Mouse (Mus musculus) liver, embryonic 16.5 days (tissue): ENCODE data around the gene E2f2. TPM values are rescaled to one million over a fixed set of nuclear protein-coding genes. Genes with fewer than 3 reads are reported as not detected.
A peak's percentile ranks its signal among the peaks of the same experiment; 100 is the strongest.

Experiments
- ATAC-seq: fragments of 200-750 bp; cut with Nextera tagmentation; 2 replicates; pipeline ENCODE4 v1.8.0; 2017; ENCODE audit warnings: low read depth, mild to moderate bottlenecking, moderate number of reproducible peaks, moderate library complexity
- H3K27ac ChIP-seq: fragments of 300-500 bp; sonication (generic); 2 replicates; pipeline ENCODE4 v1.5.1; 2014; ENCODE audit warnings: mild to moderate bottlenecking, low read length
- H3K27me3 ChIP-seq: fragments of 300-500 bp; sonication (generic); 2 replicates; pipeline ENCODE4 v1.6.1; 2014; ENCODE audit warnings: low read depth, low read length, mixed read lengths; ENCODE audit not compliant: control insufficient read depth, insufficient read depth
- H3K36me3 ChIP-seq: fragments of 300-500 bp; sonication (generic); 2 replicates; pipeline ENCODE4 v1.6.1; 2014; ENCODE audit warnings: mild to moderate bottlenecking; ENCODE audit not compliant: control insufficient read depth, insufficient read depth
- H3K4me1 ChIP-seq: fragments of 300-500 bp; sonication (generic); 2 replicates; pipeline ENCODE4 v1.6.1; 2014; ENCODE audit warnings: low read depth, low read length, mixed read lengths; ENCODE audit not compliant: control insufficient read depth
- H3K4me2 ChIP-seq: fragments of 300-500 bp; sonication (generic); 2 replicates; pipeline ENCODE4 v1.6.1; 2014; ENCODE audit warnings: low read depth, low read length, mixed read lengths
- H3K4me3 ChIP-seq: fragments of 300-500 bp; sonication (generic); 2 replicates; pipeline ENCODE4 v1.5.1; 2014; ENCODE audit warnings: low read depth, mild to moderate bottlenecking, low read length
- H3K9ac ChIP-seq: fragments of 300-500 bp; sonication (generic); 2 replicates; pipeline ENCODE4 v1.6.1; 2014; ENCODE audit warnings: low read depth, low read length
- H3K9me3 ChIP-seq: fragments of 300-500 bp; sonication (generic); replicated peaks from 2 replicates; pipeline ENCODE4 v1.6.1; 2016; ENCODE audit warnings: low read length; ENCODE audit not compliant: control insufficient read depth
- WGBS: fragments of 180-500 bp; shearing (Covaris S2); extraction: QIAGEN DNeasy Blood & Tissue Kit; methylation state at CpG from one replicate; pipeline ENCODE4 v1.1.7; 2014; ENCODE audit not compliant: insufficient replicate concordance; 5-methylcytosine and 5-hydroxymethylcytosine counted together
- polyA plus RNA-seq: library from polyadenylated mRNA; unstranded; fragments of >200 nt; fragmentation: Nextera tagmentation; extraction: Ambion mirVana; gene quantifications from 2 replicates; pipeline ENCODE4 v1.2.1, GENCODE M21; 2015

Gene E2f2
- polyA plus RNA-seq, 1 experiment from 2014 or later: 93.6 TPM

DNA sequence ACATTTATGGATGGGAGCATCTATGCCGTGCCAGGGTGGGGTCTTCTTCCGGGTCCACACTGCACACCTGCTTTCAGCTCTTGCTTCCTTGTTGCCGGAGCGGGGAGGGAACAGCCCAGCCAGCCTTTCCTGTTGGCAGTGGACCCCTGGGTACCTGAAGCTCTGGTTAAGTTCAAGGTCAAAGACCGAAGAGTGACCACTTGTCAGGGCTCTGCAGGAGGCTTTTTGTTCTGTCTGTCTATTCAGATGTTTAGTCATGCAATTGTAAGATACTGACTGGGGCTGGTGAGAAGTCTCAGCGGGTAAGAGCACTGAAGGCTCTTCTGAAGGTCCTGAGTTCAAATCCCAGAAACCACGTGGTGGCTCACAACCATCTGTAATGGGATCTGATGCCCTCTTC is 26.7 kb downstream of the E2f2 start:
- Histone ChIP-seq H3K27ac (peak overlapping the region; percentile 33; the same call in 1 of the 2 replicates), H3K9ac (no peak overlapping the region), H3K9me3 (no peaks in the 10 kb centered on the region), H3K4me2 (no peak overlapping the region), H3K27me3 (peaks cover 9% of the 10 kb centered on the region), H3K36me3 (peaks cover 22% of the 10 kb centered on the region), H3K4me1 (no peaks in the 10 kb centered on the region; the same call in 1 of the 2 replicates), H3K4me3 (no peak overlapping the region)
- ATAC-seq: no peak
- 76% methylated on average over 7 of the region's 7 CpGs for WGBS

DNA sequence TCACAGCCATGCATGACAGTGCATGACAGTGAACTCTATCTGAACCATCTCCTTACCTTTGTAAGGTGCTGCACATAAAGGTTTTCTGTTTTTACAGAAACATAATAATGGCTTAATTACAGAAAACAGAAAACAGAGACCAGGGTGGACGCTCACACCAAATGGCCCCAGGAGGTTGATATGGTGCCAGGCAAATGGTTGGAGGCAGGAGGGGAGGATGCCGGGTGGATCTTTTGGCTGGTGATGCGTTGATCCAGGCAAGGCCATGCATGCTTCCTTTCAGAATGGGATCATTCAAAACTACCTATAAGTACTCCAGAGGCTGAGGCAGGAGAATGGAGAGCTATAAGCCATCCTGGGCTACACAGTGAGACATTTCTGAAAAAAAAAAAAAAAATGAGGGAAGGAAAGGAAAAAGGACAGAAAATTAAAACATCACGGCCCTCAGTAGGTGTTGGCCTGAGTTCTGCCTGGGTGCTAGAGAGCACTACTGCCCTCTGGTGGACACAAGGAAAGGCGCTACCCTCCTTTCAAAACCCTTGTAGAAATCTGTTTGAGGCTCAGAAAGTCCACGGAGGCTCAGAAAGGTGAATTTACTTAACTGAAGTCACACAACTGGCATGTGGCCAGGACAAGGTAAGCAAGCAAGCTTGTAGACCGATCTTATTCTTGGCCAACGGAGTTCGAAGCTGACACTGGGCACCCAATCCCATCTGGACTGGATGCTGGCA is 27.5 kb downstream of the E2f2 start:
- 0 out of 2 replicates have a peak, but pooled peaks have one; percentile 39 for ATAC-seq

DNA sequence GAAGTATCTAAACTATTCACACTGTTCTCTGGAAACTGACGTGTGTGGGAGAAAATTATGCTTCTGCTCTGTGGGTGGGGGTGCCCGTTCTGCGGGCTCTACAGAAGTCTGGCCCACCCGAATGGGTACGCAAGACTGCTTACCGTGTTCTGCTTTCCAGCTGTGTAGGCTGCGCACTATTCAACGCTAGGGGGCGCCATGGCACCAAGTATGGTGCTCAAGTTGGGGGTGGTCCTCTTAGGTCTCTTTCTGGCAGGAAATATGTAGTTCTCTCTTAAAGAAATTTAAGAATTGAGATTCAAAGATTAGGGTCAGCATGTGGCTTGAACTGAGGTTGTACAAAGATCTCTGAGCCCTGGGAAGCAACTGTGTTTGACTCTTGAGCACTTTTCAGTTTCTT is 30.3 kb downstream of the E2f2 start:
- Histone ChIP-seq H3K36me3 (no peaks in the 10 kb centered on the region), H3K4me2 (no peak overlapping the region), H3K27ac (no peak overlapping the region), H3K9ac (no peak overlapping the region), H3K4me3 (no peak overlapping the region), H3K9me3 (no peaks in the 10 kb centered on the region), H3K4me1 (peaks cover 16% of the 10 kb centered on the region), H3K27me3 (peaks cover 33% of the 10 kb centered on the region)
- no peak for ATAC-seq
- 4% methylated on average over 9 of the region's 9 CpGs for WGBS

More for the DNA sequence above, 27.5 kb downstream of the E2f2 start:
- H3K4me1 ChIP-seq: no peaks in the 10 kb centered on the region; the same call in 1 of the 2 replicates
- H3K9ac ChIP-seq: no peak overlapping the region
- 29% methylated on average over 9 of the region's 9 CpGs for WGBS
- H3K36me3 ChIP-seq: peaks cover 13% of the 10 kb centered on the region
- peaks cover 17% of the 10 kb centered on the region for H3K27me3 ChIP-seq
- H3K4me3 ChIP-seq: no peak overlapping the region
- H3K27ac ChIP-seq: no peak overlapping the region
- no peaks in the 10 kb centered on the region for H3K9me3 ChIP-seq
- no peak overlapping the region for H3K4me2 ChIP-seq

DNA sequence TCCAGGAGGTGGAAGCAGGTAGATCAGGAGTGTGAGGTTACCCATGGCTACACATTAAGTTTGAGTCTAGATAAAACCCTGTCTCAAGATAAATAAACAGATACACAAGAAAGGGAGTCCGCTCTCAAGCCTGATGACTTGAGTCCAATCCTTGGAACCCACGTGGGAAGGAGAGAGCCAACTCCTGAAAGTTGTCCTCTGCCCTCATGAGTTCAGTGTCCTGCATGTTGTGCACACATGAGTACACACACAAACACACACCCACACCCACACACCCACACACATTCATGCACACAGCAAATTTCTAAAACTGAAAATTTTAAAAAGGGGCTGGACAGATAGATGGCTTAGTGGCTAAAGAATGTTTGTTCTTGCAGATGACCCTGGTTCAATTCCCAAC is 32.6 kb downstream of the E2f2 start:
- peaks cover 16% of the 10 kb centered on the region for H3K4me1 ChIP-seq
- H3K36me3 ChIP-seq: no peaks in the 10 kb centered on the region
- H3K4me2 ChIP-seq: no peak overlapping the region
- no peak overlapping the region for H3K9ac ChIP-seq
- no peak for ATAC-seq
- H3K4me3 ChIP-seq: no peak overlapping the region
- H3K27me3 ChIP-seq: peaks cover 49% of the 10 kb centered on the region
- H3K9me3 ChIP-seq: no peaks in the 10 kb centered on the region
- WGBS: 69% methylated on average over 2 of the region's 2 CpGs
- H3K27ac ChIP-seq: no peak overlapping the region

GRCm38 (mm10) chr4:136206033-136206893 is 34.1 kb downstream of the E2f2 start, which contains the start of gene Asap3:
Gene Asap3, plus strand, starts transcription at chr4:136206365.
- peaks cover 49% of the 10 kb centered on the region for H3K27me3 ChIP-seq
- H3K4me2 ChIP-seq: peak within 1 kb of the TSS; percentile 96
- H3K4me3 ChIP-seq: peak within 1 kb of the TSS; percentile 65
- peaks cover 16% of the 10 kb centered on the region for H3K4me1 ChIP-seq
- H3K36me3 ChIP-seq: no peaks in the 10 kb centered on the region
- peak; percentile 89 for ATAC-seq
- H3K9ac ChIP-seq: peak within 1 kb of the TSS; percentile 66
- under 1% methylated on average over 50 of the region's 54 CpGs for WGBS
- H3K27ac ChIP-seq: peak within 1 kb of the TSS; percentile 46; the same call in 1 of the 2 replicates
- no peaks in the 10 kb centered on the region for H3K9me3 ChIP-seq

DNA sequence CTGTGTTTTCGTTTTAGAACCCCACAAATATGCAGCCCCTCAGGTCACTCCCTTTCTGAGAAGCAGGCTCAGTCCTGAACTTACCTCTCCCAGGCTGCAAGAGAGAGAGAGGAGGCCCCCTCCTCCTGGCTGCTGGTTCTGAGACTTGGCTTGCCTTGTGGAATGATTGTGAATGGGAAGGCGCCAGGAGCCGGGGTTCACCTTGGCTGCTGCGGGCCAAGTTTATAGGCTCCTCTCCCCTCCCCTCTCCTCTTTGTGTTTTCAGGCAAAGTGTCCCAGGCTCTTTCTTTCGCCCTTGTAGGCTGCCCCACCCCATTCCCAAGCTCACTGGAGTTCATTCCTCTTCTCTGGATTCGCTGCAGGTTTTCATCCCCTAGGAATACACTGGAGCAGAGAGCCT is 34.7 kb downstream of the E2f2 start:
- Histone ChIP-seq H3K4me2 (peak overlapping the region; percentile 96), H3K9ac (peak overlapping the region; percentile 66), H3K4me1 (peaks cover 16% of the 10 kb centered on the region), H3K36me3 (no peaks in the 10 kb centered on the region), H3K4me3 (peak overlapping the region; percentile 65), H3K27me3 (peaks cover 48% of the 10 kb centered on the region), H3K9me3 (no peaks in the 10 kb centered on the region), H3K27ac (no peak overlapping the region)
- no peak for ATAC-seq
- WGBS: 13% methylated on average over 6 of the region's 6 CpGs

DNA sequence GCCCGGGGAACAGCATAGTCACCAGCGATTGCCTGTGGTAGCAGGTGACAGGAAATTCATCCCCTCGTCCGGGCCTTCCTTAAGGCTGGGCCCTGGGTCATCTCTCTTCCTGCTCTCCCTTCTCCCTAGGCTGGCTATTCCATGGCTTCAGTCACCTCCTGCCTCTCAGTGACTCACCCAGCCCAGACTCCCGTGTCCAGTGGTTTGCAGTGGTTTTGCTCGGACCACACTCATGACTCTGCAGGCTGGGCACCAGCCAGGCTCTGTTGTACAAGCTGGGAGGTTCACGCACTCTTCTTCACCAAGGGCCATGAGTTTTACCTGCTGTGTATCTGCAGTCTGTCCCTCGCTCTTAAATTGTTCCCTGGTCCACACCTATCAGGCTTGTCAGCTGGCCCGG is 38.7 kb downstream of the E2f2 start:
- 52% methylated on average over 9 of the region's 9 CpGs for WGBS
- Histone ChIP-seq H3K4me3 (no peak overlapping the region), H3K9ac (no peak overlapping the region), H3K4me2 (no peak overlapping the region), H3K4me1 (peaks cover 13% of the 10 kb centered on the region), H3K27ac (no peak overlapping the region), H3K9me3 (no peaks in the 10 kb centered on the region), H3K27me3 (peaks cover 28% of the 10 kb centered on the region), H3K36me3 (no peaks in the 10 kb centered on the region)
- ATAC-seq: no peak

- H3K4me1 ChIP-seq: no peaks in the 10 kb centered on the region; the same call in none of the 2 replicates
- H3K27me3 ChIP-seq: peaks cover 12% of the 10 kb centered on the region
- H3K9ac ChIP-seq: no peak overlapping the region
- peak; percentile 56 for ATAC-seq
- H3K4me2 ChIP-seq: no peak overlapping the region
- 63% methylated on average over 7 of the region's 7 CpGs for WGBS
- H3K36me3 ChIP-seq: no peaks in the 10 kb centered on the region
- no peaks in the 10 kb centered on the region for H3K9me3 ChIP-seq
- H3K4me3 ChIP-seq: no peak overlapping the region
- peak overlapping the region; percentile 42; the same call in 1 of the 2 replicates for H3K27ac ChIP-seq
Observed at GRCm38 (mm10) chr4:136213629-136214028, 41.4 kb downstream of the E2f2 start.
